Mouse (Mus musculus): Measurements from ENCODE around the gene B830017H08Rik.

- TF ChIP-seq CTCF (IDR thresholded peaks at IDR 0.05; ENCODE audit: low read depth, low read length) (peak; percentile 53), POLR2A (IDR thresholded peaks at IDR 0.05; ENCODE audit: insufficient read depth, low read length) (no peak)
These were observed 16.0 kb downstream of the B830017H08Rik start for GRCm38 (mm10) chr16:17848928-17849327.
